Mouse (Mus musculus): ENCODE results near the gene Cnpy1. TPM values are rescaled to one million over a fixed set of nuclear protein-coding genes. Genes with fewer than 3 reads are reported as not detected.

The Cnpy1 gene
- polyA plus RNA-seq, 2 experiments: 0.09 TPM; not detected in 1

DNA sequence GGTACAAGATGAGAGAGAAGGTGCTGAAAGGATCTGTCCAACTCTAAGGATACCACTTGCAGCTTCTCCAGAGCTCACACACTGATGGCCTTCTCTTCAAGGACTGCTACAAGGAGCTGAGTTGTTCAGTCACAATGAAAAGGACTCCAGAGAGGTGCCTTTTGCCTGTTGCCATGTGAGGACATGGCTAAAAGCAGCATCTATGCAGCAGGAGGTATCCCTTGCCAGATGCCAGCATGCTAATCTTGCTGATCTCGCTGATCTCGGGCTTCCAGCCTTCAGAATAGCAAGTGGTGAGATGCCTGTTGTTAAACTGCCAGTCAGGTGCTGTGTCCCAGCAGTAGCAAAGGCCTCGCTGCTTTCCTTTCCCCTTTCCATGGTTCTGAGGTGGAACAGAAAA lies 43.5 kb upstream of the Cnpy1 start:
- no peaks in the 10 kb centered on the region for H3K36me3 ChIP-seq (replicated peaks; ENCODE audit: control insufficient read depth, insufficient read depth, low read depth)
- no peaks in the 10 kb centered on the region; a peak in 2 of 4 replicates for H3K4me1 ChIP-seq (replicated peaks; ENCODE audit: control insufficient read depth in 2 of 2, insufficient read depth in 2 of 2, low read length in 1 of 2)
- no peak overlapping the region for H3K9ac ChIP-seq (replicated peaks)
- 44% methylated on average over 3 of the region's 3 CpGs for WGBS (ENCODE audit: insufficient replicate concordance)
- DNase-seq (ENCODE audit: low read depth in 3 of 3, low spot score in 3 of 3) (no peak), ATAC-seq (ENCODE audit: insufficient read depth) (no peak)
- H3K4me3 ChIP-seq (ENCODE audit: insufficient read depth in 1 of 2, low read depth in 2 of 2, low read length in 2 of 2): no peak overlapping the region
- TF ChIP-seq EP300 (IDR thresholded peaks at IDR 0.05; ENCODE audit: low read depth) (no peak), CTCF (IDR thresholded peaks at IDR 0.05; ENCODE audit: low read depth) (no peak)
- H3K27ac ChIP-seq: no peak overlapping the region
- no peak overlapping the region for H3K4me2 ChIP-seq (ENCODE audit: low read depth)
- H3K27me3 ChIP-seq (ENCODE audit: control insufficient read depth, insufficient read depth, low read length): no peaks in the 10 kb centered on the region
- no peaks in the 10 kb centered on the region for H3K9me3 ChIP-seq (ENCODE audit: control insufficient read depth, low read length)

- H3K4me3 ChIP-seq (ENCODE audit: insufficient read depth in 1 of 2, low read depth in 2 of 2, low read length in 2 of 2): no peak overlapping the region
- ATAC-seq (ENCODE audit: insufficient read depth) (no peak), DNase-seq (ENCODE audit: low read depth in 3 of 3, low spot score in 3 of 3) (no peak)
- no peak overlapping the region for H3K27ac ChIP-seq
- H3K36me3 ChIP-seq (replicated peaks; ENCODE audit: control insufficient read depth, insufficient read depth, low read depth): no peaks in the 10 kb centered on the region
- no peaks in the 10 kb centered on the region for H3K27me3 ChIP-seq (ENCODE audit: control insufficient read depth, insufficient read depth, low read length)
- H3K9me3 ChIP-seq (ENCODE audit: control insufficient read depth, low read length): no peaks in the 10 kb centered on the region
- no peak overlapping the region for H3K9ac ChIP-seq (replicated peaks)
- 45% methylated on average over 2 of the region's 2 CpGs for WGBS (ENCODE audit: insufficient replicate concordance)
- no peaks in the 10 kb centered on the region for H3K4me1 ChIP-seq (replicated peaks; ENCODE audit: control insufficient read depth in 2 of 2, insufficient read depth in 2 of 2, low read length in 1 of 2)
- no peak overlapping the region for H3K4me2 ChIP-seq (ENCODE audit: low read depth)
- TF ChIP-seq EP300 (IDR thresholded peaks at IDR 0.05; ENCODE audit: low read depth) (no peak), CTCF (IDR thresholded peaks at IDR 0.05; ENCODE audit: low read depth) (no peak)
Measured at GRCm38 (mm10) chr5:28277279-28277678, 31.7 kb upstream of the Cnpy1 start.

DNA sequence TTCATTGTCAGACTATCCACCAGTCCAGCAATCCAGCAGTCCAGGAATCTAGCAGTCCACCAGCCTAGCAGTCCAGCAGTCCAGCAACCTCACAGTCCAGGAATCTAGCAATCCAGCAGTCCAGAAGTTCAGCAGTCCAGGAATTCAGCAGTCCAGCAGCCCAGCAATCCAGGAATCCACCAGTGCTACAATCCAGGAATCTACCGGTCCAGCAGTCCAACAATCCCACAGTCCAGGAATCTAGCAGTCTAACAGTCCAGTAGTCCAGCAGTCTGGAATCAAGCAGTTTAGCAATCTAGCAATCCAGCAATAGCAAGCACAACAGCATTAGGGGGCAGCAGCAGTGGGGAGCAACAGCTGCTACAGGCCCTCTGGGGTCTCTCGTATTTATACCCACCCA lies 27.2 kb upstream of the Cnpy1 start:
- no peak for DNase-seq (ENCODE audit: low read depth in 3 of 3, low spot score in 3 of 3)
- WGBS (ENCODE audit: insufficient replicate concordance): 57% methylated on average over 2 of the region's 2 CpGs
- no peak overlapping the region for H3K27ac ChIP-seq

DNA sequence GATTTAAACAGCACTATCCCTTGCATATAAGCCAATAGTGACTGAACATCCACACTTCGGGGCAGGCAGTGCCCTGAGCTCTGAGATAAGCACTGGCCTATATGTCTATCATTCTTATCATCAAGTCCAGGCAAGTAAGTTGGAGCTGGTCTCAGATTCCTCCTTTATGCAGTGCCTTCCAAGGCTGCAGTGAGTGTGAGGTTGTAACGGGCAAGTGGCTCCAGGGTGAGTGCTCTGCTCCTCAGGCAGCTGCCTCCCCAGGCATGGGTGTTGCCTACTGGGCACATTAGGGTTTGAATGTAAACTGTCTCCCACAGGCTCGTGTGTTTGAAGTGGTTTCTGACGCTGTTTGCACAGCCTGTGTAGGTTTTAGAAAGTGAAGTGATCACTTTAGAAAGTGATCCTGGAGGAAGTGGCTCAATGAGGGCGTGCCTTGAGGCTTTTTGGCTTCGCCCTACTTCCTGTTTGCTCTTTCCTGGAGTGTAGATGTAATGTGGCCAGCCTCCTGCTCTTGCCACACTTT lies 23.9 kb upstream of the Cnpy1 start:
- 2% methylated on average over 6 of the region's 6 CpGs for WGBS (ENCODE audit: insufficient replicate concordance)
- H3K4me2 ChIP-seq (ENCODE audit: low read depth): peak overlapping the region; percentile 43
- peak; percentile 16 to 42 (median 20) for DNase-seq (ENCODE audit: low read depth in 3 of 3, low spot score in 3 of 3)
- peak; percentile 91 for ATAC-seq (ENCODE audit: insufficient read depth)
- H3K4me1 ChIP-seq (replicated peaks; ENCODE audit: control insufficient read depth in 2 of 2, insufficient read depth in 2 of 2, low read length in 1 of 2): peaks cover 7 to 18% of the 10 kb centered on the region in 2 experiments; a peak in 3 of 4 replicates
- no peak overlapping the region for H3K9ac ChIP-seq (replicated peaks)
- H3K27me3 ChIP-seq (ENCODE audit: control insufficient read depth, insufficient read depth, low read length): no peaks in the 10 kb centered on the region
- no peak overlapping the region for H3K4me3 ChIP-seq (ENCODE audit: insufficient read depth in 1 of 2, low read depth in 2 of 2, low read length in 2 of 2)
- no peaks in the 10 kb centered on the region for H3K36me3 ChIP-seq (replicated peaks; ENCODE audit: control insufficient read depth, insufficient read depth, low read depth)
- TF ChIP-seq CTCF (IDR thresholded peaks at IDR 0.05; ENCODE audit: low read depth) (no peak), EP300 (IDR thresholded peaks at IDR 0.05; ENCODE audit: low read depth) (peak; percentile 66; the same call in 1 of the 2 replicates)
- H3K9me3 ChIP-seq (ENCODE audit: control insufficient read depth, low read length): no peaks in the 10 kb centered on the region
- no peak overlapping the region for H3K27ac ChIP-seq

More for the DNA sequence above, 27.2 kb upstream of the Cnpy1 start:
- Histone ChIP-seq H3K4me2 (ENCODE audit: low read depth) (no peak overlapping the region), H3K9ac (replicated peaks) (no peak overlapping the region), H3K36me3 (replicated peaks; ENCODE audit: control insufficient read depth, insufficient read depth, low read depth) (no peaks in the 10 kb centered on the region), H3K27me3 (ENCODE audit: control insufficient read depth, insufficient read depth, low read length) (no peaks in the 10 kb centered on the region), H3K9me3 (ENCODE audit: control insufficient read depth, low read length) (no peaks in the 10 kb centered on the region), H3K4me3 (ENCODE audit: insufficient read depth in 1 of 2, low read depth in 2 of 2, low read length in 2 of 2) (no peak overlapping the region), H3K4me1 (replicated peaks; ENCODE audit: control insufficient read depth in 2 of 2, insufficient read depth in 2 of 2, low read length in 1 of 2) (peaks cover 7 to 18% of the 10 kb centered on the region in 2 experiments; a peak in 3 of 4 replicates)
- TF ChIP-seq CTCF (IDR thresholded peaks at IDR 0.05; ENCODE audit: low read depth): no peak
- no peak for TF ChIP-seq EP300 (IDR thresholded peaks at IDR 0.05; ENCODE audit: low read depth)
- ATAC-seq (ENCODE audit: insufficient read depth): no peak

GRCm38 (mm10) chr5:28267576-28267975 lies 22.0 kb upstream of the Cnpy1 start:
- Histone ChIP-seq H3K9ac (replicated peaks) (no peak overlapping the region), H3K36me3 (replicated peaks; ENCODE audit: control insufficient read depth, insufficient read depth, low read depth) (no peaks in the 10 kb centered on the region), H3K4me1 (replicated peaks; ENCODE audit: control insufficient read depth in 2 of 2, insufficient read depth in 2 of 2, low read length in 1 of 2) (peaks cover 7 to 18% of the 10 kb centered on the region in 2 experiments; a peak in 3 of 4 replicates), H3K9me3 (ENCODE audit: control insufficient read depth, low read length) (no peaks in the 10 kb centered on the region), H3K4me2 (ENCODE audit: low read depth) (no peak overlapping the region), H3K27me3 (ENCODE audit: control insufficient read depth, insufficient read depth, low read length) (no peaks in the 10 kb centered on the region), H3K4me3 (ENCODE audit: insufficient read depth in 1 of 2, low read depth in 2 of 2, low read length in 2 of 2) (no peak overlapping the region), H3K27ac (no peak overlapping the region)
- no peak for ATAC-seq (ENCODE audit: insufficient read depth)
- no peak for DNase-seq (ENCODE audit: low read depth in 3 of 3, low spot score in 3 of 3)
- 57% methylated on average over 2 of the region's 2 CpGs for WGBS (ENCODE audit: insufficient replicate concordance)
- TF ChIP-seq CTCF (IDR thresholded peaks at IDR 0.05; ENCODE audit: low read depth): no peak
- TF ChIP-seq EP300 (IDR thresholded peaks at IDR 0.05; ENCODE audit: low read depth): no peak

All from liver, embryonic 14.5 days (tissue).